Mouse (Mus musculus) erythroblast, embryonic 14.5 days (primary cell): ENCODE measurements around the gene Odf2. TPM values are rescaled to one million over a fixed set of nuclear protein-coding genes. Genes with fewer than 3 reads are reported as not detected.

ENCODE experiments used
- H3K27me3 ChIP-seq: 2 replicates; pipeline ENCODE4 v1.6.1; 2012; ENCODE audit warnings: inconsistent platforms; ENCODE audit not compliant: control insufficient read depth
- H3K36me3 ChIP-seq: 2 replicates; pipeline ENCODE4 v1.6.1; 2012; ENCODE audit warnings: mild to moderate bottlenecking, inconsistent platforms; ENCODE audit not compliant: control insufficient read depth
- H3K4me1 ChIP-seq: 2 replicates; pipeline ENCODE4 v1.6.1; 2012; ENCODE audit warnings: inconsistent platforms; ENCODE audit not compliant: control insufficient read depth
- H3K4me3 ChIP-seq: replicated peaks from 2 replicates; pipeline ENCODE3; 2012; ENCODE audit warnings: moderate library complexity, mild to moderate bottlenecking, inconsistent platforms
- H3K9me3 ChIP-seq: 2 replicates; pipeline ENCODE4 v1.6.1; 2012; ENCODE audit warnings: low read length, inconsistent platforms, mixed read lengths; ENCODE audit not compliant: control insufficient read depth
- GATA1 ChIP-seq: IDR thresholded peaks from 2 replicates; pipeline ENCODE4 v1.6.1; 2012; ENCODE audit warnings: low read length, inconsistent platforms, mixed read lengths
- TAL1 ChIP-seq: IDR thresholded peaks from 3 replicates; pipeline ENCODE4 v1.6.1; 2012; ENCODE audit warnings: low read length, inconsistent platforms, mixed read lengths
- polyA plus RNA-seq: library from polyadenylated mRNA; stranded (reverse); fragments of >175 nt; gene quantifications from 2 replicates; pipeline ENCODE4 v1.2.3, GENCODE M21; 2012

The Odf2 gene
- polyA plus RNA-seq, 1 experiment = 6.0 TPM

GRCm38 (mm10) chr2:29858748-29859473 lies 30.1 kb upstream of the Odf2 start:
- Histone ChIP-seq H3K36me3 (no peaks in the 10 kb centered on the region), H3K27me3 (peaks cover 11% of the 10 kb centered on the region), H3K9me3 (no peaks in the 10 kb centered on the region), H3K4me3 (no peak overlapping the region), H3K4me1 (peaks cover 5% of the 10 kb centered on the region)
- TF ChIP-seq GATA1 (no peak), TAL1 (no peak)

- H3K9me3 ChIP-seq = no peaks in the 10 kb centered on the region
- TF ChIP-seq TAL1 = no peak
- TF ChIP-seq GATA1 = no peak
- H3K36me3 ChIP-seq = no peaks in the 10 kb centered on the region; the same call in none of the 2 replicates
- H3K27me3 ChIP-seq = peaks cover 5% of the 10 kb centered on the region; the same call in 1 of the 2 replicates
- peaks cover 29% of the 10 kb centered on the region for H3K4me1 ChIP-seq
- no peak overlapping the region for H3K4me3 ChIP-seq
Observed at GRCm38 (mm10) chr2:29865125-29865524, 23.9 kb upstream of the Odf2 start.

- H3K4me1 ChIP-seq = peaks cover 66% of the 10 kb centered on the region
- TF ChIP-seq GATA1 = no peak
- no peak for TF ChIP-seq TAL1
- H3K9me3 ChIP-seq = no peaks in the 10 kb centered on the region
- H3K27me3 ChIP-seq = peaks cover 3% of the 10 kb centered on the region; the same call in 1 of the 2 replicates
- peaks cover 40% of the 10 kb centered on the region for H3K36me3 ChIP-seq
- peak within 1 kb of the TSS; percentile 95 for H3K4me3 ChIP-seq
Observed at GRCm38 (mm10) chr2:29868949-29869645, 19.9 kb upstream of the Odf2 start, which contains the start of gene Cercam. Gene Cercam (plus strand): TSS chr2:29869164.

GRCm38 (mm10) chr2:29869646-29870451 lies 19.2 kb upstream of the Odf2 start:
- Histone ChIP-seq H3K4me3 (peak overlapping the region; percentile 95), H3K36me3 (peaks cover 47% of the 10 kb centered on the region), H3K9me3 (no peaks in the 10 kb centered on the region), H3K27me3 (peaks cover 3% of the 10 kb centered on the region; the same call in 1 of the 2 replicates), H3K4me1 (peaks cover 67% of the 10 kb centered on the region)
- TF ChIP-seq GATA1 (no peak), TAL1 (peak; percentile 56; the same call in 2 of the 3 replicates)

GRCm38 (mm10) chr2:29872581-29873295 lies 16.3 kb upstream of the Odf2 start:
- TF ChIP-seq GATA1 = no peak
- Histone ChIP-seq H3K9me3 (no peaks in the 10 kb centered on the region), H3K36me3 (peaks cover 73% of the 10 kb centered on the region), H3K27me3 (no peaks in the 10 kb centered on the region), H3K4me1 (peaks cover 62% of the 10 kb centered on the region), H3K4me3 (no peak overlapping the region)

GRCm38 (mm10) chr2:29873801-29874200 lies 15.2 kb upstream of the Odf2 start:
- Histone ChIP-seq H3K4me1 (peaks cover 53% of the 10 kb centered on the region), H3K4me3 (no peak overlapping the region), H3K36me3 (peaks cover 82% of the 10 kb centered on the region), H3K9me3 (no peaks in the 10 kb centered on the region), H3K27me3 (no peaks in the 10 kb centered on the region)
- TF ChIP-seq GATA1 = no peak
- no peak for TF ChIP-seq TAL1

- Histone ChIP-seq H3K9me3 (peaks cover 13% of the 10 kb centered on the region), H3K4me1 (peaks cover 11% of the 10 kb centered on the region), H3K36me3 (peaks cover 94% of the 10 kb centered on the region), H3K4me3 (no peak overlapping the region), H3K27me3 (no peaks in the 10 kb centered on the region; the same call in 1 of the 2 replicates)
- TF ChIP-seq GATA1 = no peak
- no peak for TF ChIP-seq TAL1
Observed at GRCm38 (mm10) chr2:29878061-29878460, 11.0 kb upstream of the Odf2 start.

GRCm38 (mm10) chr2:29879191-29879590 lies 9.8 kb upstream of the Odf2 start:
- H3K4me3 ChIP-seq = no peak overlapping the region
- H3K4me1 ChIP-seq = peaks cover 6% of the 10 kb centered on the region
- TF ChIP-seq GATA1 = no peak
- no peak for TF ChIP-seq TAL1
- H3K9me3 ChIP-seq = peaks cover 13% of the 10 kb centered on the region
- H3K27me3 ChIP-seq = no peaks in the 10 kb centered on the region; the same call in 1 of the 2 replicates
- peaks cover 93% of the 10 kb centered on the region for H3K36me3 ChIP-seq
